Mouse (Mus musculus) G1E (cell line): ENCODE measurements around the gene Pecr.

Experiments used
- CTCF ChIP-seq: IDR thresholded peaks from 2 replicates; pipeline ENCODE4 v1.5.1; 2012; ENCODE audit warnings: low read depth, low read length, inconsistent platforms, mixed read lengths
- GATA1 ChIP-seq: IDR thresholded peaks from 2 replicates; pipeline ENCODE4 v1.6.1; 2012; ENCODE audit warnings: borderline replicate concordance, low read length, inconsistent platforms, mixed read lengths
- TAL1 ChIP-seq: conservative IDR thresholded peaks from 2 replicates; pipeline ENCODE4 v1.6.1; 2012; ENCODE audit warnings: low read depth, low read length, inconsistent platforms, mixed read lengths

DNA sequence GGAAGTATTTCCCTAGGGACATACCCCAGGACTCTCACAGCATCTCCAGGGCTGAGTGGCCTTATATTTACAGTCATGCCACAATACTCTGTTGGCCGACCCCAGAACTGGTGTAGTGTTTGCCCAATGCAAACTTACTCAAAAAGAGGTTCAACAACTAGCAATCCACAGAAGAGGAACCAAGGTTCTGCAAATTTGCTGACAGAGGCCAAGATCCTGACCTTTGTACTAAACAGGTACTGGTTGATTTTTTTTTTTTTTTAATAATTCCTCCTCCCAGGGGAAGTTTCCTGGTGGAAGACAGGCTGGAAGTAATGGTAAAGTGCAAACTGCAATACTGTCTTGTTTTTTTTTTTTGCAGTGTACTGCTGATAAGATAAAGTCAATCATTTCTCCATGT lies 1.5 kb downstream of the Pecr start:
- TF ChIP-seq CTCF (no peak), GATA1 (no peak), TAL1 (no peak)
